Mouse (Mus musculus) testis, adult 2 months (tissue): ENCODE data around the gene Ap5s1.

Source experiments
- CTCF ChIP-seq: fragments of 200-500 bp; IDR thresholded peaks from 2 replicates; pipeline ENCODE4 v1.5.1; 2012; ENCODE audit warnings: low read depth, mild to moderate bottlenecking, inconsistent platforms, low read length, moderate library complexity; ENCODE audit not compliant: control insufficient read depth, insufficient read depth, insufficient replicate concordance
- POLR2A ChIP-seq: fragments of 200-500 bp; IDR thresholded peaks from 2 replicates; pipeline ENCODE4 v1.6.1; 2012; ENCODE audit warnings: low read depth, mild to moderate bottlenecking, inconsistent platforms, low read length, moderate library complexity; ENCODE audit not compliant: control insufficient read depth

- TF ChIP-seq CTCF, result no peak
- TF ChIP-seq POLR2A, result no peak
These were observed 31.5 kb upstream of the Ap5s1 start for GRCm38 (mm10) chr2:131175286-131175944.
